Mouse (Mus musculus) forebrain, embryonic 15.5 days (tissue): ENCODE data around the gene Rhox4b. TPM values are rescaled to one million over a fixed set of nuclear protein-coding genes. Genes with fewer than 3 reads are reported as not detected.
"Not testable (repeated sequence)": the region's sequence is repeated elsewhere in the genome, so short reads cannot be mapped to it uniquely, and the experiment has no call there.

Source experiments
- ATAC-seq: fragments of 200-750 bp; cut with Nextera tagmentation; replicated peaks from 2 replicates; pipeline ENCODE4 v1.8.0; 2017; ENCODE audit warnings: mild to moderate bottlenecking, moderate TSS enrichment, moderate library complexity
- H3K27ac ChIP-seq: fragments of 300-500 bp; sonication (generic); replicated peaks from 2 replicates; pipeline ENCODE4 v1.5.1; 2015; ENCODE audit warnings: mild to moderate bottlenecking, inconsistent platforms
- H3K27me3 ChIP-seq: fragments of 300-500 bp; sonication (generic); 2 replicates; pipeline ENCODE4 v1.6.1; 2015; ENCODE audit warnings: inconsistent platforms
- H3K36me3 ChIP-seq: fragments of 300-500 bp; sonication (generic); 2 replicates; pipeline ENCODE4 v1.6.1; 2015; ENCODE audit warnings: mild to moderate bottlenecking, inconsistent platforms
- H3K4me1 ChIP-seq: fragments of 300-500 bp; sonication (generic); 2 replicates; pipeline ENCODE4 v1.6.1; 2015; ENCODE audit warnings: inconsistent platforms
- H3K4me2 ChIP-seq: fragments of 300-500 bp; sonication (generic); replicated peaks from 2 replicates; pipeline ENCODE4 v1.6.1; 2015; ENCODE audit warnings: mild to moderate bottlenecking, inconsistent platforms
- H3K4me3 ChIP-seq: fragments of 300-500 bp; sonication (generic); 2 replicates; pipeline ENCODE4 v1.5.1; 2015; ENCODE audit warnings: mild to moderate bottlenecking, inconsistent platforms
- H3K9ac ChIP-seq: fragments of 300-500 bp; sonication (generic); replicated peaks from 2 replicates; pipeline ENCODE4 v1.6.1; 2015; ENCODE audit warnings: mild to moderate bottlenecking, inconsistent platforms
- H3K9me3 ChIP-seq: fragments of 300-500 bp; sonication (generic); 2 replicates; pipeline ENCODE4 v1.6.1; 2016; ENCODE audit warnings: inconsistent platforms
- WGBS: fragments of 180-500 bp; shearing (Covaris S2); methylation state at CpG from one replicate; pipeline ENCODE4 v1.1.7; 2015; ENCODE audit warnings: mixed read lengths; 5-methylcytosine and 5-hydroxymethylcytosine counted together
- polyA plus RNA-seq: library from polyadenylated mRNA; unstranded; fragments of >200 nt; fragmentation: Nextera tagmentation; extraction: Ambion mirVana; gene quantifications from 2 replicates; pipeline ENCODE4 v1.2.1, GENCODE M21; 2015

Rhox4b gene
- not detected in 2 replicates for polyA plus RNA-seq

GRCm38 (mm10) chrX:37432194-37432593, at the start of gene Rhox4b:
Rhox4b (plus strand) TSS chrX:37432494.
- H3K27me3 ChIP-seq, H3K9me3 ChIP-seq, ATAC-seq, H3K4me3 ChIP-seq, H3K4me2 ChIP-seq, H3K27ac ChIP-seq, H3K4me1 ChIP-seq, H3K36me3 ChIP-seq, H3K9ac ChIP-seq: not testable (repeated sequence)
- 86% methylated on average over 14 of the region's 15 CpGs for WGBS

- not testable (repeated sequence) for H3K9ac ChIP-seq, H3K4me3 ChIP-seq, H3K27me3 ChIP-seq, H3K27ac ChIP-seq, H3K4me2 ChIP-seq, H3K4me1 ChIP-seq, H3K9me3 ChIP-seq, H3K36me3 ChIP-seq, ATAC-seq
- WGBS = 97% methylated on average over 9 of the region's 16 CpGs
Measured at GRCm38 (mm10) chrX:37390548-37390947, 41.7 kb upstream of the Rhox4b start, which contains the start of gene Rhox4a2. Rhox4a2 (plus strand) TSS chrX:37390848.

GRCm38 (mm10) chrX:37411767-37412166, 20.5 kb upstream of the Rhox4b start, which contains the start of gene Rhox2b:
Rhox2b (plus strand) TSS chrX:37412067.
- ATAC-seq = not testable (repeated sequence)

GRCm38 (mm10) chrX:37453380-37453779, 21.1 kb downstream of the Rhox4b start, which contains the start of gene Rhox2c:
Rhox2c (plus strand) TSS chrX:37453680.
- H3K9me3 ChIP-seq, H3K36me3 ChIP-seq, H3K27me3 ChIP-seq, H3K27ac ChIP-seq, ATAC-seq, H3K4me1 ChIP-seq, H3K4me2 ChIP-seq, H3K4me3 ChIP-seq, H3K9ac ChIP-seq: not testable (repeated sequence)
- 97% methylated on average over 8 of the region's 10 CpGs for WGBS

More at GRCm38 (mm10) chrX:37411767-37412166, 20.5 kb upstream of the Rhox4b start, which contains the start of gene Rhox2b:
- not testable (repeated sequence) for H3K4me2 ChIP-seq, H3K4me1 ChIP-seq, H3K9me3 ChIP-seq, H3K27me3 ChIP-seq, H3K36me3 ChIP-seq, H3K27ac ChIP-seq, H3K9ac ChIP-seq, H3K4me3 ChIP-seq
- no CpG with 5 or more reads among the region's 9 CpGs for WGBS

- H3K4me1 ChIP-seq, H3K9me3 ChIP-seq, ATAC-seq, H3K9ac ChIP-seq, H3K4me2 ChIP-seq, H3K36me3 ChIP-seq, H3K4me3 ChIP-seq, H3K27me3 ChIP-seq, H3K27ac ChIP-seq: not testable (repeated sequence)
- 88% methylated on average over 3 of the region's 4 CpGs for WGBS
Measured at GRCm38 (mm10) chrX:37458285-37458684, 26.0 kb downstream of the Rhox4b start, which contains the start of gene Rhox3c. Rhox3c (plus strand) TSS chrX:37458585.

- not testable (repeated sequence) for H3K27me3 ChIP-seq, H3K4me3 ChIP-seq, H3K4me2 ChIP-seq, ATAC-seq, H3K36me3 ChIP-seq, H3K4me1 ChIP-seq, H3K9ac ChIP-seq, H3K9me3 ChIP-seq, H3K27ac ChIP-seq
- WGBS = 94% methylated on average over 14 of the region's 14 CpGs
Measured at GRCm38 (mm10) chrX:37480037-37480436, 47.7 kb downstream of the Rhox4b start, which contains the start of gene Rhox4c. Rhox4c (plus strand) TSS chrX:37480337.

Other genes with a start within 250 kb of the Rhox4b start
- 449 and 519 TPM in 2 replicates for gene Ndufa1, start 241.3 kb upstream of the Rhox4b start, polyA plus RNA-seq
- gene Rnf113a1, start 241.2 kb upstream of the Rhox4b start, polyA plus RNA-seq = 14.3 and 15.9 TPM in 2 replicates
- not detected in 2 replicates for gene Gm9, start 221.5 kb upstream of the Rhox4b start, polyA plus RNA-seq
- not detected in 2 replicates for gene Rhox1, start 210.2 kb upstream of the Rhox4b start, polyA plus RNA-seq
- not detected in 2 replicates for gene Rhox2a, start 187.5 kb upstream of the Rhox4b start, polyA plus RNA-seq
- not detected in 2 replicates for gene Rhox3a, start 182.6 kb upstream of the Rhox4b start, polyA plus RNA-seq
- gene Rhox4a, start 167.2 kb upstream of the Rhox4b start, polyA plus RNA-seq = not detected in 2 replicates
- gene Rhox3a2, start 52.5 kb upstream of the Rhox4b start, polyA plus RNA-seq = not detected in 2 replicates
- gene Rhox4a2, start 41.6 kb upstream of the Rhox4b start, polyA plus RNA-seq = not detected in 2 replicates
- not detected in 2 replicates for gene Rhox2b, start 20.4 kb upstream of the Rhox4b start, polyA plus RNA-seq
- gene Rhox2c, start 21.2 kb downstream of the Rhox4b start, polyA plus RNA-seq = not detected in 2 replicates
- not detected in 2 replicates for gene Rhox3c, start 26.1 kb downstream of the Rhox4b start, polyA plus RNA-seq
- gene Rhox4c, start 47.8 kb downstream of the Rhox4b start, polyA plus RNA-seq = not detected in 2 replicates
- gene Rhox2d, start 60.9 kb downstream of the Rhox4b start, polyA plus RNA-seq = not detected in 2 replicates
- gene Rhox4d, start 81.9 kb downstream of the Rhox4b start, polyA plus RNA-seq = not detected in 2 replicates
- not detected in 2 replicates for gene Rhox2e, start 98.0 kb downstream of the Rhox4b start, polyA plus RNA-seq
- gene Rhox3e, start 109.5 kb downstream of the Rhox4b start, polyA plus RNA-seq = not detected in 2 replicates
- gene Rhox4e, start 124.9 kb downstream of the Rhox4b start, polyA plus RNA-seq = not detected in 2 replicates
- gene Rhox2f, start 138.9 kb downstream of the Rhox4b start, polyA plus RNA-seq = not detected in 2 replicates
- gene Rhox3f, start 148.5 kb downstream of the Rhox4b start, polyA plus RNA-seq = not detected in 2 replicates
- gene Rhox4f, start 175.2 kb downstream of the Rhox4b start, polyA plus RNA-seq = not detected in 2 replicates
- not detected in 2 replicates for gene Rhox3g, start 196.1 kb downstream of the Rhox4b start, polyA plus RNA-seq
- gene Rhox2g, start 211.0 kb downstream of the Rhox4b start, polyA plus RNA-seq = not detected in 2 replicates
- gene Rhox4g, start 218.8 kb downstream of the Rhox4b start, polyA plus RNA-seq = not detected in 2 replicates
- not detected in 2 replicates for gene Rhox3h, start 236.3 kb downstream of the Rhox4b start, polyA plus RNA-seq
- not detected in 2 replicates for gene Rhox2h, start 240.8 kb downstream of the Rhox4b start, polyA plus RNA-seq